Mouse (Mus musculus): ENCODE measurements around the gene Gcgr. TPM values are rescaled to one million over a fixed set of nuclear protein-coding genes. Genes with fewer than 3 reads are reported as not detected.

Gene Gcgr
- polyA plus RNA-seq, 1 experiment from 2014 or later, result 2.1 TPM

DNA sequence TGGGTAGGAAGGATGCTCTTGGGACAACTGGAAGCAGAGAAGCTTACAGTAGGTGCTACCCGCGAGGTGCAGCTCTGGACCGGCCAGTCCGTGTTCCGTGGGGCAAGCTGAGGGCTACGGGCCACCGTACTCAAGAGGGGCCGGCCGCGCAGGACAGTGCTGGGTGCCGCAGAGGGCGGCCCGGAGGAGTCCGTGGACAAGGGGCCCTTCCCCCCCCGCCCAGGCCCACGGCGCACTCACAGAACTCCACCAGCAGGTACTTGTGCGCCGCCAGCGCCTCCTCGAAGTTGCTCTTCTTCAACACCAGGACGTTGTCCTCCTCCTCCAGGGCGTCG is 41.9 kb downstream of the Gcgr start:
- no peaks in the 10 kb centered on the region for H3K27me3 ChIP-seq (replicated peaks)
- ATAC-seq (ENCODE audit: extremely low read depth, insufficient number of reproducible peaks, low FRiP score, low TSS enrichment), result peak; percentile 6; the same call in 1 of the 2 replicates
- H3K4me1 ChIP-seq, result peaks cover 34% of the 10 kb centered on the region
- WGBS, result under 1% methylated on average over 24 of the region's 24 CpGs
- H3K9ac ChIP-seq, result peak overlapping the region; percentile 98
- peak overlapping the region; percentile 94 for H3K4me3 ChIP-seq
- peaks cover 51% of the 10 kb centered on the region for H3K36me3 ChIP-seq
- peak overlapping the region; percentile 97 for H3K4me2 ChIP-seq
- H3K9me3 ChIP-seq, result no peaks in the 10 kb centered on the region
- H3K27ac ChIP-seq (replicated peaks), result peak overlapping the region; percentile 97

DNA sequence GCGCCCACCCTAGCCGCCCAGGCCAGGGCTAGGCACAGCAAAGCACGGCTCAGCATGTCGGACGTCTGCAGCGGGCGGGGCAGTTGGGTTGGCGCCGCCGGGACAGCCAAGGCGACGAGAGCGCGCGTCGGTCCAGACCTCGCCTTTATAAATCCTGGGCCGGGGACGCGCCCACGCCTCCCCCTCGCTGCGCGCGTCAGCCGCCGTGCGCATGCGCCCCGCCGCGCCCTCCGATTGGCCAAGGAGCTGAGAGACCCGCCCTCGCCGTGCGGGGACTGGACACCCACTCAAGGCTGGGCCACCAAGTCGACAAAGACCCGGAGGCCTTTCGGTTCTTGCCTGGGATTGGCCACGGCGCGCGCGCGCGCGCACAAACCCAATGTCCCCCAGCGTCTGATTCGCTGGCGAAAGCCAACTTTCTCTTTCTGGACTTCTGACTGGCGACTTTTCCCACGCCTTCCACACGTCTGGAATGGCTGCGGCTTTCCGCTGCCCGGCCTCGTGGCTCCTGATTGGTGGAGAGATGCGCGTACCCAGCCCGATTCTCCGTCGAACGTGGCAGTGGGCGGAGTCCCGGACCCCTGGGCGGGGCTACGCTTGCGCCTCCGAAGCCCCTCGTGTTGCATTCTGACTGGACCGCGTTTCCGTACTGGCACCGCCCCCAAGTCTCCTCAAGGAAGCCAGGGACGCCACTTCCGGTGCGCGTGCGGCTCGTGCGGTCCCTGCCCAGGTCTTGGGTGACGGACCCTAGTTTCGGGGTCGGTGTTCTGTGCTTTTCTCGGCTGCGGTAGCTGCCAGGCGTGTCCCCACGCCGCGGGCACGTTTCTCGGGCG is 42.5 kb downstream of the Gcgr start, which contains the start of gene P4hb:
P4hb (minus strand) TSS at position 502 of the 833 bp plus-strand sequence.
- peak within 1 kb of the TSS; percentile 94 for H3K4me3 ChIP-seq
- peak within 1 kb of the TSS; percentile 97 for H3K27ac ChIP-seq (replicated peaks)
- WGBS, result under 1% methylated on average over 93 of the region's 94 CpGs
- H3K4me1 ChIP-seq, result peaks cover 30% of the 10 kb centered on the region
- peak; percentile 96 for ATAC-seq (ENCODE audit: extremely low read depth, insufficient number of reproducible peaks, low FRiP score, low TSS enrichment)
- peaks cover 51% of the 10 kb centered on the region for H3K36me3 ChIP-seq
- no peaks in the 10 kb centered on the region for H3K9me3 ChIP-seq
- peak within 1 kb of the TSS; percentile 97 for H3K4me2 ChIP-seq
- peak within 1 kb of the TSS; percentile 98 for H3K9ac ChIP-seq
- no peaks in the 10 kb centered on the region for H3K27me3 ChIP-seq (replicated peaks)

DNA sequence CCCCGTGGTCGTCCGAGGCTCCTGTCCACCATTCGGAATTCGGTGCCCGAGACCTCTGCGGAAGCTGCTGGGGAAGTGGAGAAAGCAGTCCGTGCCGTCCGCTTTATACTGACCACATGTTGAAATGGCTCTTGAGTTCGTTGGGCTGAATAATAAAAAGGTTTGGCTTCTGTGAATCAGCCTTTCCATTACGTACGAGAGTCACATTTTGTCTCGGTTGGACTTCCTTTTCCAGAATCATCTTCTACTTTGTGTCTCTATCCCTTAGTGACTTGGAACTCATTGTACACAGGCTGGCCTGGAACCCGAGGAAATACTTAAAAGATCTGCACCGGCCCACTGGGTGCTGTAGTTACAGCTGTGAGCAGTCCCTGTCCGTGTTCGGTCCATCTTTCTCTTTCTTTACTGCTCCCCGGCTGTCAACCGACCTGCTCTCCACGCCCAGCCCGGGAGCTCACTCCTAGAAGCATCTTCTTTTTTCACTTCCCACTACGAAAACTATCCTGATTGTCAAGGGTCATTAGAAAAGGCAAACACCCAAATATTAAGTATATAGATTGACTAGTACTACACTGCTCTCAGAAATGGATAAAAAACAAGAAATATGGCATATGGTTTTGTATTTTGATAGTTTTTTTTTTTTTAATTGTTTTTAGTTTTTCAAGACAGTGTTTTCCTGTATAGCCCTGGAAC is 43.2 kb downstream of the Gcgr start:
- H3K4me1 ChIP-seq, result peaks cover 35% of the 10 kb centered on the region
- peak overlapping the region; percentile 94 for H3K4me3 ChIP-seq
- peak overlapping the region; percentile 97 for H3K27ac ChIP-seq (replicated peaks)
- ATAC-seq (ENCODE audit: extremely low read depth, insufficient number of reproducible peaks, low FRiP score, low TSS enrichment), result no peak
- peak overlapping the region; percentile 90 for H3K4me2 ChIP-seq
- H3K9me3 ChIP-seq, result no peaks in the 10 kb centered on the region
- peak overlapping the region; percentile 95 for H3K9ac ChIP-seq
- H3K36me3 ChIP-seq, result peaks cover 51% of the 10 kb centered on the region
- H3K27me3 ChIP-seq (replicated peaks), result no peaks in the 10 kb centered on the region
- WGBS, result under 1% methylated on average over 23 of the region's 23 CpGs

DNA sequence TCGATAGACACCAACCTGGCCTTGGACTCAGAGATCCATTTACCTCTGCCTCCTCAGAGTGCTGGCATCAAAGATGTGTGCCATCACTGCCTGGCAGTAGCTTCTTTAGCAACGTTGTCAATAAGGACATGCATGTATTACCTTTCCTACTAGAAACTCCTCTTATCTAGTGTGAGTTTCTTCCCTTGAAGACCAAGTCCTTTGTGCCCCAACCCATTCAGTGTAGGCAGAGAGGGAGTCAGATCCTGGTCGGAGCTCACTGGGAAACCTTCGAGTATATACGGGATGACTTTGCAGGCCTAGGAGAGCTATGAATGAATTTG is 43.7 kb downstream of the Gcgr start:
- Histone ChIP-seq H3K4me1 (peaks cover 40% of the 10 kb centered on the region), H3K27ac (replicated peaks) (peak overlapping the region; percentile 58), H3K9me3 (no peaks in the 10 kb centered on the region), H3K27me3 (replicated peaks) (no peaks in the 10 kb centered on the region), H3K4me2 (peak overlapping the region; percentile 90), H3K36me3 (peaks cover 51% of the 10 kb centered on the region), H3K4me3 (peak overlapping the region; percentile 94), H3K9ac (peak overlapping the region; percentile 95)
- no peak for ATAC-seq (ENCODE audit: extremely low read depth, insufficient number of reproducible peaks, low FRiP score, low TSS enrichment)
- 33% methylated on average over 5 of the region's 5 CpGs for WGBS

DNA sequence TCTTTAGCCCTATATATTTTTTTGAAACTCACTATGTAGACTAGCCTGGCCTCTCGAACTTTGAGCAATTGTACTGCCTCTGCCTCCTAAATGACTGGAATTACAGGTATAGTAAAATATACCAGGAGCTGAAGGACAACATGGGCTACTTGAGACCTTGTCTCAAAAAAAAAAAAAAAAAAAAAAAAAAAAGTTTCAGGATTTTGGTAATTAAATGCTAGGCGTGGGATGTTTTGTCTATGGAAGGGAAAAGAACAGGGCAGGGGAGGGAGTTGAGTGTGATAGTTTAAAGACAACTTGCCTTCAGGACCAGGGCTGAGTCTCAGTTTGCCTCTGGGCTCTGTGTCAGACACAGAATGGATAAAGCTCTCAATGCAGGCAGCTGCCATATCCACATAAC is 44.5 kb downstream of the Gcgr start:
- Histone ChIP-seq H3K27me3 (replicated peaks) (no peaks in the 10 kb centered on the region), H3K9ac (peak overlapping the region; percentile 95; the same call in 1 of the 2 replicates), H3K9me3 (no peaks in the 10 kb centered on the region), H3K4me3 (0 out of 2 replicates have a peak overlapping the region, but pooled peaks have one; percentile 94), H3K36me3 (peaks cover 51% of the 10 kb centered on the region), H3K4me2 (peak overlapping the region; percentile 90; the same call in 1 of the 2 replicates), H3K27ac (replicated peaks) (0 out of 2 replicates have a peak overlapping the region, but pooled peaks have one; percentile 8), H3K4me1 (peaks cover 48% of the 10 kb centered on the region)
- 75% methylated on average over 2 of the region's 2 CpGs for WGBS
- no peak for ATAC-seq (ENCODE audit: extremely low read depth, insufficient number of reproducible peaks, low FRiP score, low TSS enrichment)

DNA sequence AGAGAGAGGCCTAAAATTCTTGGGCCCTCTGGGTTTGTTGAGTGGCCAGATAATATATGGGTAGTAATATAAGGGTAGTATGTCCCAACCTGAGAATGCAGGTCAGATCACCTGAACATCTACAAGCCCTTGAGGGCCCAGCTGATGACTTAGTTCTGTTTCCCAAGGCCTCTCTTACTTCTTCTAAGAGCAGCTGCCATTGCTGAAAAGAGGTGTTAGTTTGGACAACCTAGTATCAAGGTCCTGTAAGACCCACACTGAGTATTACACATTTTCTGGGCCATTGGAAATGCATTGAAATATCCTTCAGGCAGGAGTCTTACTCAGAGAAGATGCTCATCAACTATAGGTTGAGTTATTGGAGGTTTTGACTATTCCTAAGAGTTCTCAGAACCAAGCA is 45.4 kb downstream of the Gcgr start:
- H3K36me3 ChIP-seq, result peaks cover 44% of the 10 kb centered on the region
- no peak overlapping the region for H3K4me3 ChIP-seq
- no peak overlapping the region for H3K4me2 ChIP-seq
- ATAC-seq (ENCODE audit: extremely low read depth, insufficient number of reproducible peaks, low FRiP score, low TSS enrichment), result no peak
- no peaks in the 10 kb centered on the region for H3K9me3 ChIP-seq
- no peaks in the 10 kb centered on the region for H3K27me3 ChIP-seq (replicated peaks)
- no peak overlapping the region for H3K9ac ChIP-seq
- no peak overlapping the region for H3K27ac ChIP-seq (replicated peaks)
- peaks cover 47% of the 10 kb centered on the region for H3K4me1 ChIP-seq

DNA sequence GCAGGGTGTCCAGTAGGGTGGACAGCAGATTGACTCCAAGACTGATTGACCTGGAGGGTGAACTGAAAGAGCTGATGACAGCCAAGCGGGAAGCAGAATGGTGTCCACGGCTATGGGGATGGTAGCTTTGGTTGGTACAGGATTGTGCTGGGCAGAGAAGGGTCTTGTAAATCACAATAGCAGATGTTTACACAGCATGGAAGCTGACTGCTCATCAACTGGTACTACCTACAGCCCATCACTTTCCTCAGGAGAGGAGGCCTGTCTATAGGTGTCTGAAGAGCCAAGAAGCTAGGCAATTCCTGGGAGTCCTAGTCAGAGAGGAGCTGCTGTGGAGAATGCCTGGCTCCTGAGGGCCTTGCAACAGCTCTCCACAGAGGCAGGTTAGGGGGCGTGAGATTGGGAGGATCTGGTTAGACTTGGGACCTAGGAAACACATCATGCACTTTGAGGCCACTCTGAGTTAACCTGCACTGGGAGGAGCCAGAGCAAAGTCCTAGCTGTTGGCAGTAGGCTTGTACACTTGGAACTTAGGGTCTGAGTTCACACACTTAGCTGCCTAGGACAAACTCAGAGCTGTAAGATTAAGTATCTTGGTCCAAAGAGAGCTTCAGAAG is 46.0 kb downstream of the Gcgr start:
- ATAC-seq (ENCODE audit: extremely low read depth, insufficient number of reproducible peaks, low FRiP score, low TSS enrichment), result no peak
- WGBS, result 77% methylated on average over 3 of the region's 3 CpGs

DNA sequence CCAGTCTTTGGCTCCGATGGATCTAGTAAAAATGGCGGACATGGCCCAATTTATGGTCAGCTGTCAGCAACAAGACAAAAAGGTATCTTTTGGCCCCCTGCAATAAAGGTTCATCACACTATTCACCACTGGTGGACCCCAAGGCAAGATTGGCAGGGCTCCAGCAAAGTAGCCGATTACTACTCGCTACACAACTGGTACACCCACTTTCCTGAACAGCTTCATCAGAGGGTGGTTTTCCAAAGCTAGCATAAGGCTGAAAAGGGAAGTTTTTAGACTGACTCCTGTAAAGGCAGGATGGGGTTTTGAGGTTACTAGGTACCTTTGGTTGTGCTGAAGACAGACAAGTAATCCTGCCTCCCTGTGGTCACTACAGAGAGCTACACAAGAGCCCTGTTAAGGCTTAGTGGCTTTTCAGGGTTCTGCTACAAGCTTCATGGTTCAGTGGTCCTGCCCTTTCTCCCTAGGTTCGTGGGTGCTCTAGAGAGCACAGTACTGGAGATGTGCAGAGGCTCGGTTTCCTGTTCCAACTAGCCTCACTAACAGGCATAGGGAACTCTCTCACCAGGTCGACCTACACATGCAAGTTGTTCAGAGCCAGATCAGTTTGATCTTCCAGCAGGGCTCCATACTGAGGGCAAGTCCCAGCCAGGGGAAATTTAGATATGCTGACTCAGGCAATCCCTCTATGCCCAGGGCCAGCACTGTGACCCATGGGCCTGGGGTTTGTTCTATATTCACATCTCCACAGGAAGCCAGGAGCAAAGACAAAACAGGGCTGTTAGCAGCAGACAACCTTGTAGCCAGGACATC is 46.9 kb downstream of the Gcgr start:
- WGBS, result 86% methylated on average over 7 of the region's 7 CpGs
- no peak for ATAC-seq (ENCODE audit: extremely low read depth, insufficient number of reproducible peaks, low FRiP score, low TSS enrichment)
- Histone ChIP-seq H3K36me3 (peaks cover 38% of the 10 kb centered on the region), H3K9ac (no peak overlapping the region), H3K9me3 (no peaks in the 10 kb centered on the region), H3K4me3 (no peak overlapping the region), H3K27me3 (replicated peaks) (no peaks in the 10 kb centered on the region), H3K27ac (replicated peaks) (no peak overlapping the region), H3K4me2 (no peak overlapping the region), H3K4me1 (peaks cover 43% of the 10 kb centered on the region)

More for the DNA sequence above, 46.0 kb downstream of the Gcgr start:
- H3K9me3 ChIP-seq, result no peaks in the 10 kb centered on the region
- no peak overlapping the region for H3K4me3 ChIP-seq
- 0 out of 2 replicates have a peak overlapping the region, but pooled peaks have one; percentile 24 for H3K9ac ChIP-seq
- H3K36me3 ChIP-seq, result peaks cover 38% of the 10 kb centered on the region
- H3K4me1 ChIP-seq, result peaks cover 42% of the 10 kb centered on the region
- no peak overlapping the region for H3K4me2 ChIP-seq
- H3K27ac ChIP-seq (replicated peaks), result no peak overlapping the region
- no peaks in the 10 kb centered on the region for H3K27me3 ChIP-seq (replicated peaks)

DNA sequence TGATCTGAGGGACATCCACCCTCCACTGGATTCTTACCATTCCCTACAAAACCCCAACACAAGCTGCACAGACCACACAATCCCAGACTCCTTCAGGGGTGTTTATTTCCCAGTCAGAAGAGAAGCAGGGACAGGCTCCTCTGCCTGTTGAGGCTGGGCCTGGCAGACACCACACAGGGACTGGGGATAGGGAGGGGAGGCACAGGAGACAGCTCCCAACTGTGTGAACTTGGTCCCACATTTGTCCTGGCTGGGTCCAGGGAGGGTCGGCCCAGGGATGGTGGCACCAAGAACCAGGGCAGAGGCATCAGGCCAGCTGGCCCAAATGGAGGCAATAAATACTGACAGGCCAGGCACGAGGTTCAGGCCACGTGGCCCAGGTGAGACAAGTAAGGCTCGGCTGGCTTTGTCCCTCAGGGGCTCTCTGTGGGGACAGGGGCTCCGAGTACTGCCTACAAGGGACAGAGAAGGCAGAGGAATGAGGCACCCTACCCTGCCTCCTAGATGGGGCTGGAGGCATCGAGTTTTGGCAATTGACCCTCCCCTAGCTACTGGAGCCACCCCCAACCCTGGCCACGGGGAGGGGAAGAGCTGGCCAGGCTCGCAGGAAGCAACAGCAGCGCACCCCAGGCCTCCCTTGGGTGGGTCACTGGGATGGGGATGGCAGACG is 47.7 kb downstream of the Gcgr start:
- no peaks in the 10 kb centered on the region for H3K9me3 ChIP-seq
- H3K27me3 ChIP-seq (replicated peaks), result no peaks in the 10 kb centered on the region
- WGBS, result 80% methylated on average over 10 of the region's 10 CpGs

DNA sequence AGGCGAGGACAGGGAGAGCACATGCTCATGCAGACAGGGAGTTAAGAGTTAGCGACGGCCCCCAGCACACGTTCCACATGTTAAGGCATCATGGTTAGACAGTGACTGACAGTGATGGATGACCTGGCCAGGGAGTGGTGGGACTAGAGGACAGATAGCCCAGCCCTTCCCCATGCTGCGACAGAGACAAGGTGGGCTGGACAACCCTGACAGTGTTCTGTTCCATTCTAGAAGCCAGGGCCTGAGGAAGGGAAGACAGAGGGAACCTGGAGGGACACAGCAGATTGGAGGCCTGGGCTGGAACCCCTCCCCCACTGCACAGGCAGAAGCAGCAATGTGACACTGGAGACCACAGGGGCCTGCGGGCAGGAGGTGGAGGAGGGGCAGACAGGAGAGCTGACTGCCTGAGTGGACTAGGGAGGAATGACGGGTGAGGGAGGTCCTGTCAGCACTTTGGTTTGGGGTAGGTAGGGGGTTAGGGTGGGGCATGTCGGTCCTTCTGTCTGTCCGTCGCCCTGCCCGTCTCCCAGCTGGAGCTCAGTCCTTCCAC is 48.3 kb downstream of the Gcgr start:
- Histone ChIP-seq H3K9me3 (peaks cover 1% of the 10 kb centered on the region; the same call in 1 of the 2 replicates), H3K27me3 (replicated peaks) (no peaks in the 10 kb centered on the region), H3K27ac (replicated peaks) (no peak overlapping the region), H3K4me2 (no peak overlapping the region), H3K4me3 (peak overlapping the region; percentile 96; the same call in 1 of the 2 replicates), H3K9ac (peak overlapping the region; percentile 98), H3K4me1 (peaks cover 44% of the 10 kb centered on the region), H3K36me3 (peaks cover 47% of the 10 kb centered on the region)
- WGBS, result 64% methylated on average over 11 of the region's 11 CpGs
- ATAC-seq (ENCODE audit: extremely low read depth, insufficient number of reproducible peaks, low FRiP score, low TSS enrichment), result no peak

More for the DNA sequence above, 47.7 kb downstream of the Gcgr start:
- no peak overlapping the region for H3K4me3 ChIP-seq
- ATAC-seq (ENCODE audit: extremely low read depth, insufficient number of reproducible peaks, low FRiP score, low TSS enrichment), result no peak
- no peak overlapping the region for H3K4me2 ChIP-seq
- peaks cover 42% of the 10 kb centered on the region for H3K36me3 ChIP-seq
- H3K27ac ChIP-seq (replicated peaks), result no peak overlapping the region
- peaks cover 45% of the 10 kb centered on the region for H3K4me1 ChIP-seq
- peak overlapping the region; percentile 98 for H3K9ac ChIP-seq
